Mouse (Mus musculus): ENCODE data around the gene Ovol3.

Ovol3 gene

DNA sequence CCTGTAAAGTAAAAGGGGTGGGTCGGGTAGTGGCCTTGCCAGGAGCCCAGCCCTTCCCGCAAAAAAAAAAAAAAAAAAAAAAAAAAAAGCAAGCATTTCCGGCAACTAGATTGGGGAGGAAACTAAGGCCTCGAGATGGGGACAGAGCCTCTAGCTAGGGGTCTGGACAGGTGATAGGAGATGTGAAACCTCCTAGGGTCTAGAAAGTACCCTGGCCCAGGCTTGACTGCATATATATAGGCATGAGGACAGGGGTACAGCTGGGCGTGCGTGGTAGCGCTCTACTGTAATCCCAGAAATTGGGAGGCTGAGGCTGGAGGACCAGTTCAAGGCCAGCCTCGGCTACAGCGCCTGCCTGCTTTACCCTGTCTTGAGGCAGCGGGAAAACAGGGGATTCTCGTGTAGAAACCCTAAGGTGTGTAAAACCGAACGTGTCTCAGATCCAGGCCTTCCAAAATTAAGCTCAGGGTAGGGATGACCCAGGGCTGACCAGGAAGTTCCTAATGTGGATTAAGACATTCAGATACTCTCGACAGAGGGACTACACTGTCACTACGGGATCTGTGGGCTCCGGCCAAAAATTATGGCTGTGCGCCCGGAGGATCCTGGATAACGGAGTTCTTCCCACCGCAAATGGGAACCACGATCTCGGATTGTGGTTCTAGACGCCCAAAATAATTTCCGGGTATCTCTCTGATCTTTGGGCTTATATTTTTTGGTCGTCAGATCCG is 41.3 kb downstream of the Ovol3 start:
- in situ Hi-C loops (cut with MboI, MseI) = no loop called here

DNA sequence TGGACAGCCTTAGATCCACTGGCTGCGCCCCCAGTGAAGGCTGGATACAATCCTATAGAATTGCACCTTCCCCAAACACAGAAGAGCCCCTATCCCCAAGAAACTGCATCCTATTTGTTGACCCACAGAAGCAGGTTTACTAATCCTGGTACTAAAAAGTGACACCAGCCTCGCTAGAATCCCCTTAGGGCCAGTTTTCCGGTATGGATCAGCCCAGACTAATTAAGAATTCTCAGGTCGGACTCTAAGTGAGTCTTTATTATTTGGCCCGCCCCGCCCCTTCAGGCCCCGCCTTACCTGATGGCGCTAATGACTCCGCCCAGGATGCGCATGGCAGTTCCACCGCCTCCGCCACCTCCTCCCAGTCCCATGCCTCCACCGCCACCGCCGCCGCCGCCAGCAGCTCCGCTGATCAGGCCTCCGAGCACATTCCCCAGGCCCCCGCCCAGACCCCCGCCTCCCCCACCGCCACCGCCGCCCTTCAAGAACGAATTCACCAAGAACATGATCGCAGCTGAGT is 41.9 kb downstream of the Ovol3 start:
- in situ Hi-C loops (cut with MboI, MseI) = no loop called here

DNA sequence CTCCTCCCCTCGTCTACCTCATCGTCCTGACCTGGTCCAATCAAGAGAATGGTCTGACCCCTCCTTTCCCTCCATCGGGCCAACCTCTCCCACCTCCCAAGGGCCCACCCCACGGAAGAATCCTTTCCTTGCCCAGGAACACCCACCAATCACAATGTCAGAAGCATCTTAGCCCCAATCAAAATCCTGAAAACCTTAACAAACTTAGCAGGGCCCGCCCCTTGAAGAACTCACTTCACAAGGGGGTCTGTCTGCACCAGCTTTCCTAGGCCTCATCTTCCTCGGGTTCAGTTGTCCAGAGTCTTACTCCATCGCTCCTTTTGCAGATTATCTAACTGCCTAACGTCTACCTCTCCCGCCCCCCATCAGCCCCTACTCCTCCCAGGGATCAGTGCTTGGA is 42.5 kb downstream of the Ovol3 start:
- in situ Hi-C loops (cut with MboI, MseI) = no loop called here

DNA sequence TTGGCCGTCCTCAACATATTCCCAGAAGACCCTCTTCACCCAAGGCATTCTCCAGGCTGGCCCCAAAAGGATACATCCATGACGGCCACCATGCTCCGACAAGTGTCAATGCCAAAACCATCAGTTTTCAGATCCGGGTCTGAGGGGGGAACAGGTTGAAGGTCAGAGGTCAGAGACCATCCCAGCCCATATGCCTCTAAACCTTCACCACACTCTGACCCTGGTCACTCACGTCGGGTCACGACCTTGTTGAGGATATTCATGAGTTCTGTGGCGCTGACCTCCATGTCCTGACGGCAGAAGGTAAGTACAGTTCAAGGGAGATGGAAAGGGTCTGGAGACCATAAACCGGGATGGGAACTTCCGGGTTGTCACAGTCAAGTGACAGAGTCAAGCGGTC is 43.4 kb downstream of the Ovol3 start:
- in situ Hi-C loops (cut with MboI, MseI) = no loop called here

DNA sequence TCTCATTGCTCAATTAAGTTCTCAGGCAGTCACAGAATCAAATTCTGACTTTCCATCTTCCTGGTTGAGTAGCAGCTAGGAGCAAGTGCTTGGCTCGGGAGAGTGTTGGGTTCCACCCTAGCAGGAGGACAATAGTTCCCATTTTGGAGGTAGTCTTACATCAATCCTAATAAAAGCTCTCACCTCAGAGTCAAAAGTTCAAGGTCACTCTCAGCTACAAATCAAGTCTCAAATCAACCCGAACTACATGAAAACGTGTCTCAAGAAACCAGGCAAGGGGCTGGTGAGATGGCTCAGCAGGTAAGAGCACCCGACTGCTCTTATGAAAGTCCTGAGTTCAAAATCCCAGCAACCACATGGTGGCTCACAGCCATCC is 46.4 kb downstream of the Ovol3 start:
- in situ Hi-C loops (cut with MboI, MseI) = no loop called here

DNA sequence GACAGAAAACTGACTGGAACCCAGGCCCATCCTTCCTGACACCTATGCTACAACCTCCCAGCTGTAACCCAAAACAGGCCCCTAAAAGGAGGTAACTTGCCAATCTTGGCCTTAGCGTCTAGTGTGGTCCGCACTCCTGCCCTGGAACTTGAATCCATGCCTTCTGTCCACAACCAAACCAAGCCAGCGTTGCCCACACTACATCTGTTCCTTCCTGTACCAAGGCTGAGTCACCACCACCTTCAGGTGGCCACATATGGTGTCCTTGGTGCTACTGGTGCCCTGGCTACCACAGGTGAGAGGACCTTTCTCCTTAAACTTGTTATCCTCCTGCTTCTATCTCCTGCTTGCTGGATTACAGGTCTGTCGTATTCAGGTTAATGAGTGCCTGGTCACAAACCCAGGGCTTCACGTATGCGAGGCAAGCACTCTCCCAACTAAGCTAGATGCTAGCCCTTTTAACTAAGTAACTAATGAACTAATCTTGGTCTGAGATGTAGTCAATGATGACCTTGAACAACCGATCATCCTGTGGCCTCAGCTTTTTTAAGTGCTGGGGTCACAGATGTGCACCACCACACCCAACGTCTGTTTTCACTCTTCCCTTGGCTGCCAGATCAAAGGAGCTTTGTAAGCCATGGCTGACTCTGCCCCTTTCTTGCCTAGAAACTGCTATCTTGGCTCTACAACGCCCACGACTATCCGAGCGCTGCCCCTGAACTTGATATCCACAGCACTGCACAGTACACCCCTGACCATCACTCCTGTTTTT is 47.0 kb downstream of the Ovol3 start:
- in situ Hi-C loops (cut with MboI, MseI) = no loop called here

DNA sequence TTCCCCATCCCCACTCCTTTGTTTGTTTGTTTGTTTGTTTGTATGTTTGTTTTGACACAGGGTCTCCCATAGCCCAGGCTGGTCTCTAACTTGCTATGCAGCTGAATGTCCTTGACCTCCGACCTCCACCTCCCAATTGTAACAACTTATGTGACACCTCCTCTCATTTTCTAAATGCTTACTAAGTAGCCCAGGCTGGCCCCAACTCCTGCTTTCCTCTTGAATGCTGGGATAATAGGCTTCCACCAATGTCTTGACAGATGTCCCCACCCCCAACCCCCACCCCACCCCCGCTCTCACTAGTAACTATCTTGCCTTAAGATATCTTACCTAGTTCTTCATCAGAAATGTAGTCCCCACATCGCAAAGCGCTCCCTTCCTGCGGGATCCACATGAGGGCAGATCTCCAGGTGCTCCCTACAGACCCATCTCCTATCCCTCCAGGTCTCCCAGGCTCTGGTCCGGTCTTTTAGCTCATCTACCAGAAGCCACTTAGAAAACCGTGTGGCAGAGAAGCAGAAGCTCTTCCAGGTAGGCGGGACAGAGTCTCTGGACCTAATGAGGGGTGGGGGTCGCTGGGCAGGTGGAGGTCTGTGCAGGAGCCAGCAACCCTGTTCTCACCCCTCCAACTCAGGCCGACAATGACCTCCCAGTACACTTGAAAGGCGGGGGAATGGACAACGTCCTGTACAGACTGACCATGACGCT is 50.7 kb downstream of the Ovol3 start:
- in situ Hi-C loops (cut with MboI, MseI) = loop anchor here (5.0 kb wide), 1 partner anchor 33 kb away; no protein-coding TSS in a partner anchor

DNA sequence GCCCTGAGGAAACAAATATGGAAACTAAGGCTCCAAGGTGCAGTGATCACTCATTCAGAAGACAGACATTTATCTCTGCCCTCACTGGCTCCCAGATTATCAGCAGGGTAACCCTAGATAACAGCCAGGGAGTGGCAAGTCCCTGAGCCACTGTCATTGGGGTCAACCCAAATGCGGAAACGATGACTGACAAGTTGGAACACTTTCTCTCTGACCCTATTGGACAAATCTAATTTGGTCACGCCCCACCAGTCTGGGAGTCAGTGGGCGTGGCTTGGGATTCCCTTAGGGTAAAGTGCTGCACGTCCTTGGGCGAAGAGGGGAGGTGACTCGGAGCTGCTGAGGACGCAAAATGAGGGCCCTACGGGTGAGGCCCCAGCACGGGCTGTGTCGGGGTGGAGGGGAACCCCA is 51.6 kb downstream of the Ovol3 start, which contains the start of gene Cox7a1:
Gene Cox7a1, plus strand, starts transcription at position 266 of the 411 bp plus-strand sequence.
- in situ Hi-C loops (cut with MboI, MseI) = loop anchor here (5.0 kb wide), 1 partner anchor 33 kb away; no protein-coding TSS in a partner anchor
